Mouse (Mus musculus) frontal cortex, postnatal 14 days (tissue): ENCODE measurements around the gene Fxyd3.

Source experiments
- DNase-seq, 2 experiments: peaks; one replicate each; pipeline ENCODE4 v3.0.0; 2022; ENCODE audit warnings: low spot score in 2 of 2

Fxyd3 gene

GRCm38 (mm10) chr7:31098697-31099611 is 22.4 kb upstream of the Fxyd3 start:
- no peak for DNase-seq

GRCm38 (mm10) chr7:31097583-31098248 is 21.2 kb upstream of the Fxyd3 start:
- peak; percentile 77 to 89 for DNase-seq

DNA sequence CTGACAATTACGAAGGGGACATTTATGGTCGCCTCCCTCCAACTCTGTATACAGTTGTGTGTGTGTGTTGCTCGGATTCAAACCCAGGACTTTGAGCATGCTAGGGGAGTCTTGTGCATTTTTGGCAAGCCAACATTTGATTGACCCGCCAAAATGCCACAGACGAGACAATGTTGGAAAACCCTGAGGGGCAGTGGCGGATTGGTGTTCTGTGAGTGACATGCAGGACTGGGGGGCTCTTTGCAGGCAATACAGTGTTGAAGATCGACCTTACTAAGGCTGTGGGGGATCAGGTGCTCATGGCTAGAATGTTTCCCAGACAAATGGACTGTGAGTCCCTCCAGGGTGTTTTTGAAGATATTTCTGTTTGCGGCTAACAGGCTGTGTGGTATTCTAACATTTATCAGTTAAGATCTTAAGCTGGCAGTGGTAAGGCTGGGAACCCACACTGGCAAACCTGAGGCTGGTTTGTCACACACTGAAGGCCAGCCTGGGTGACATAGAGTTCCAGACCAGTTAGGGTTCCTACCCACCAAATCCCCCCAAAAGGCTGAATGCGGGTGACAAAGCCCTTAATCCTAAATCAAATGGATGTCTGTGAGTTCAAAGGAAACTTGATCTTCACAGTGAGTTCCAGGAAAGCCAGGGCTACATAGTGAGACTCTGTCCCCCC is 20.5 kb upstream of the Fxyd3 start:
- DNase-seq: no peak

DNA sequence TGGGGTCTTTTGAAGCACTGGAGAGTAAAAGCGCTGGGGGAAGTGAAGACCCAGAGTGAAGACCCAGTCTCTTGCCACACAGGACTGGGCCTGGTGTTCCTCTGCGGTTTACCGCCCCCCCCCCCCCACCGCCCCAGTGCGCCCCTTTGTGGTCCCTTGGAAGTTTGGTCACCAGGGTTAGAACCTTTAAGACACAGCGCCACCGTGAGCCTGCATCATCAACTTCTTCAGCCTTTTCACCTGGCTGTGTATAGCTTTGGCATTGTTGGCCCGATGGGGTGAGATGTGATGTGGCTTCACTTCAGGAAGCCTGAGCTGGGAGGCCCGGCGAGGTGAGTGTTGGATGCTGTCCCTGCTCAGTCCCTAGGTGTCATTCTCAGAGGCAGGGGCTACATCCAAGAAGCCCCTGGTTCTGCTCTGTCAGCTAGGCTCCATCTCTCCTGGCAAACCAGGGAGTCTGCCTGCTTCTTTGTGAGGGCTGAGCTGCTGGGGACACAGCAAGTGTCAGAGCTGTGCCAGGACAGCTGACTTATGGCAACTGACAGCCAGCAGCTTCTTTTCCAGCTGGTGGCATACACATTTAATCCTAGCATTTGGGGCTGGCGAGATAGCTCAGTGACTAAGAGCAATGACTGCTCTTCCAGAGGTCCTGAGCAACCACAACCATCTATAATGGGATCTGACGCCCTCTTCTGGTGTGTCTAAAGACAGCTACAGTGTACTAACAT is 18.4 kb upstream of the Fxyd3 start:
- DNase-seq: no peak

DNA sequence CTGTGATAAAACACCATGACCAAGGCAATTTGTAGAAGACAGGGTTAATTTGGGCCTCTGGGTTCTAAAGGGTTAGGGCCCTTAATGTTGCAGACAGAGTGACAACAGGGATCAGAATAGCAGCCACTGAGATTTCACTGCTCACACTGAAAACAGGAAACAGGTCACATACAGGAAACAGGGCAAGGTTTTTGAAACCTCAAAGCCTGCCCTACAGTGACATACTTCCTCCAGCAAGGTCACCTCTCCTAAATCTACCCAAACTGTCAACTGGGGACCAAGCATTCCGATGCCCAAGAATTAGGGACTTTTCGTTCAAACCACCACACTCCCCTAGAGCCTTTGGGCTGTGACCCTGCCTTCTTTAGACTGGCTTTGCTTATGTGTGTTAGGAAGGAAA is 13.2 kb upstream of the Fxyd3 start:
- no peak for DNase-seq

GRCm38 (mm10) chr7:31088206-31088605 is 11.7 kb upstream of the Fxyd3 start:
- no peak for DNase-seq

DNA sequence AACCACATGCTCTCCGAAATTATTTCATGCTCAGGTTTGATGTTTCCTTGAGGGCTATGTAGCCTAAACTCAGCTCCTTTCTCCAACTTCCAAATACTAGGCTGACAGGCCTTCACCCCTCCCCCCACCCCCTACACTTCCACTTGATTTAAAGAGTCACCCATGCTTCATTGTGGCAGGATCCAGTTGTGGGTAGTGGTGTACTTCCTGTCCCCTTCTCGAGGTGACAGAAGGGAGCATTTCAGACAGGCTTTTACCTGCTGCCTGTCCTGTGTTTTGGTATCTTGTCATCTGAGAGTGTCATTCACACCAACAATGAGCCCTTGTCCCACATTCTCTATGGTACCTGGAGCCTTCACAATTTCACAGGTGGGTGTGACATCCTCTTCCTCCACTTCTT is 10.8 kb upstream of the Fxyd3 start:
- DNase-seq: no peak

DNA sequence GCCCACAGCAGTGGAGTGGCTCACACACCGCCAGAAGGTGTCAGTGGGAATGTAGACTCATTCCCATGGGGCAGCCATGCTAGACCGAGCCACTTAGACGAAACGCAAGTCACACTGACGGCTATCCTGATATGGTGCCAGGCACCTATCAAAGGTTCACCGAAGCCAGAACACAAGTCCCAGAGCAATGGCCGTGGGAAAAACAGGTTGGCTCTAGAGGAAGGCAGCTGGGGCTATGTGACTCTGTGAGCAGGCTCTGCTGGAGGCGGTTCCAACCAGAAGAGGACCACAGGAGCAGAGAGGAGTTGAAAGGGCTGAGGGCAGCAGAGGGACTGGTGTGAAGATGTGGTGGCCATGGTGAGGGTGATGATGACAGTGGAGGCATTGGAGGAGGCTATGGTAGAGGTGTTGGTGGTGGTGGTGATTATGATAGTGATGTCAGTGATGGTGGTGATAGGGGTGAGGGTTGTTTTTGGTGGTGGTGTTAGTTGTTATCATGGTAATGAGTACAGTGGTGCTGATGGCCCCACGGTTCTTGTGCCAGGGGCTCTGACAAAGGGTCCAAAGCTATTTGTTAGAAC is 9.8 kb upstream of the Fxyd3 start:
- no peak for DNase-seq

- no peak for DNase-seq
Observed at GRCm38 (mm10) chr7:31085171-31085570, 8.7 kb upstream of the Fxyd3 start.

GRCm38 (mm10) chr7:31084140-31084539 is 7.6 kb upstream of the Fxyd3 start:
- no peak for DNase-seq

- no peak for DNase-seq
Observed at GRCm38 (mm10) chr7:31082831-31083588, 6.5 kb upstream of the Fxyd3 start.

GRCm38 (mm10) chr7:31082106-31082505 is 5.6 kb upstream of the Fxyd3 start:
- no peak for DNase-seq

DNA sequence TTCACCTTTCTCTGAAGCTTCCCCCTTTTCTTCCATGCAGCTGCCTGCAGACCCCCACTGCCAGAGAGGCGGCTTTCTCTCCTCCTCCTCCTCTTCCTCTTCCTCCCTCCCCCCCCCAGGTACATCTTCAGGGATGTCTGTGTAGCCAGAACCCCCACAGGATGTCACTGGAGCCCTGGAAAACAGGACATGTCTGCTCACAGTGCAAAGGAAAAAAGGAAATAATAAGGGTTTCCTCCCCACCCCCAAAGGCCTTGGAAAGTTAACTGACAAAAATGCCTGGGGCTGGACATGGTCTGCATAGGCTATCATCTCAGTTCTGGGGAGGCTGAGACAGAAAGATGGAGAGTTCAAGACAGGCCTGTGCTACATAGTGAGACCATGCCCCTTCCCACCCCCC is 4.6 kb upstream of the Fxyd3 start:
- no peak for DNase-seq

DNA sequence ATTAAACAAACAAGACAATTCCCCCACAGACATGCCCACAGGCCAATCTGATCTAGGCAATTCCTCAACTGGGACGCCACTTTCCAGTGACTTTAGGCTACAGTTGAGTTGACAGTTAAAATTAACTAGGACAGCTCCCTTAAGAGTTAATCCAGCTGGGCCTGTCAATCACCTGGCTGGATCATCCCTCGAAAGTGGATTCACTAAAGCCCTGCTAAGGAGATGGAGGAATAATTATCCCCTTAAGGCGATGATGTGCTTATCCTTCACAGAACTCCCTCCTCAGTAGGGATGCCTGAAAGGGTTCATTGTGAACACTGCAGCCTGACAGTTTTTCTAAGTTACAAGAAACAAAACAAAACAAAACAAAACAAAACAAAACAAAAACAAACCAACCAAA is 4.1 kb upstream of the Fxyd3 start:
- DNase-seq: no peak

DNA sequence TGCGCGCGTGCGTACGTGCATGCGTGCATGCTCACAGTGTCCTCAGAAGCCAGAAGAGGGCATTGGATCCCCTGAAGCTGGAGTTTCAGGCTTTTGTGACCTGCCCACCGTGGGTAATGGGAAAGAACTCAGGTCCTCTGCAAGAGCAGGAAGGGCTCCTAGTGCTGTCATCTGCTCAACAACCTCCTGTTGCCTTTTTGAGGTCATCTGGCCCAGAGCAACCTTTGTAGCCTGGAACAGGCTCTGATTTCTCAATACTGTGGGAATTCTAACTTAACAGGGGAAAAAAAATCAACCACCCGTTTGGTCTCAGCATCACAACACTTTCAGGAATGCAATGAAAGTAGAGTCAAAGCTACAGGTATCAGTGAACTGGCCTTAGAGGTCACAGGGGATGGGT is 3.2 kb upstream of the Fxyd3 start:
- no peak for DNase-seq

GRCm38 (mm10) chr7:31077885-31078445 is 1.5 kb upstream of the Fxyd3 start:
- DNase-seq: peak in 1 of 2 experiments; percentile 53

- peak in 1 of 2 experiments; percentile 60 for DNase-seq
Observed at GRCm38 (mm10) chr7:31077470-31077869, 966 bp upstream of the Fxyd3 start.

DNA sequence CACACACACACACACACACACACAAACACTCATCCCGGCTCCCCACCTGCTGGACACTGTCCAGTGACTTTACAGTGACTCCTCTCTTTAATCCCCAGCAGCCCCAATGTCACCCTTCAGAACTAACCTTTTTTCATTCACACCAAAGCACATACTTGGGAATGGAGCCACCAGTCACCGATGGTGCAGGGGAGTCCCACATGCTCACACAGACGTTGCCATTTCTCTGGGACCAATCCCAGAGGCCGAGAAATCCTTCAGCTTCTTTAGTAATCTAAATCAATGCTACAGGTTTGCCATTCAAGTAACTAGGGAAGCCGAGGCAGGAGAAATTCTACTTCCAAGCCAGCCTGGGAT is 1.8 kb downstream of the Fxyd3 start:
- DNase-seq: no peak

DNA sequence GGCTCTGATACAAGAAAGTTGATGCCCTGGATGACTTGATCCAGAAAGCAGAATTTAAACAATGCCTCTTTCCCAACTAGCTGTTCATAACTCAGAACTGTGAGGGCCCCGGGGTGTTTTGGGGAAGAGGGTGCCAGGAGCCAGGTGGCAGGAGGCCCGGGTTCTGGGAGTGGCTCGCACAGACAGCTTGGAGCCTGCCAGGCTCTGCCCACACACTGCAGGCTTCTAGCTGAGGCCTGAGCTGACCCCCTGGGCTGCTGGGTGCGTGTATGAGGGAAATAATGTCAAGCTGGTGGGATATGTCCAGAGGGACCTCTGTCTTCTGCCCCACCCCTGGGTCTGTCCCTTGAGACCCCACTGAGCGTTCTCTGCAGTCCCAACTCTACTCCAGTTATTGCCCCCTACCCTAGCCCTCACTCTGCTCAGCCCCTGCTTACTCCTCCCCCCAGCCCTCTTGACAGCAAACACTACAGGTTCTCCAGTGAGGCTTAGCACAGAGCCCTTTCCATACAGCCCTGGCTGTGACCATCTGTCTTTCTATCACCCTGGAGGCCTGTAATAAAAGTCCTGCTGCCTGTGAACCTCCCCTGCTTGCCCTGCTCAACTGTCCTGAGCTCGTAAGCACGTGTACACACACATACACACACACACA is 2.3 kb downstream of the Fxyd3 start:
- no peak for DNase-seq

- no peak for DNase-seq
Observed at GRCm38 (mm10) chr7:31073546-31073945, 3.0 kb downstream of the Fxyd3 start.
